Mouse (Mus musculus) heart, embryonic 12.5 days (tissue): Measurements from ENCODE around the gene Fgfr1op. TPM values are rescaled to one million over a fixed set of nuclear protein-coding genes. Genes with fewer than 3 reads are reported as not detected.
"Not testable (repeated sequence)": the region's sequence is repeated elsewhere in the genome, so short reads cannot be mapped to it uniquely, and the experiment has no call there.

ENCODE experiments used
- ATAC-seq: fragments of 200-750 bp; cut with Nextera tagmentation; 2 replicates; pipeline ENCODE4 v1.8.0; 2017; ENCODE audit warnings: moderate TSS enrichment, moderate library complexity; ENCODE audit not compliant: insufficient number of reproducible peaks, low FRiP score
- H3K27ac ChIP-seq: fragments of 300-500 bp; sonication (generic); 2 replicates; pipeline ENCODE4 v1.5.1; 2016; ENCODE audit warnings: mild to moderate bottlenecking, moderate library complexity; ENCODE audit not compliant: poor library complexity, severe bottlenecking
- H3K27me3 ChIP-seq: fragments of 300-500 bp; sonication (generic); replicated peaks from 2 replicates; pipeline ENCODE4 v1.6.1; 2016; ENCODE audit warnings: mild to moderate bottlenecking, moderate library complexity
- H3K36me3 ChIP-seq: fragments of 300-500 bp; sonication (generic); 2 replicates; pipeline ENCODE4 v1.6.1; 2016; ENCODE audit warnings: mild to moderate bottlenecking, moderate library complexity
- H3K4me1 ChIP-seq: fragments of 300-500 bp; sonication (generic); replicated peaks from 2 replicates; pipeline ENCODE4 v1.6.1; 2016; ENCODE audit warnings: mild to moderate bottlenecking
- H3K4me2 ChIP-seq: fragments of 300-500 bp; sonication (generic); 2 replicates; pipeline ENCODE4 v1.6.1; 2016; ENCODE audit warnings: mild to moderate bottlenecking, moderate library complexity
- H3K4me3 ChIP-seq: fragments of 300-500 bp; sonication (generic); 2 replicates; pipeline ENCODE4 v1.5.1; 2016; ENCODE audit warnings: mild to moderate bottlenecking
- H3K9ac ChIP-seq: fragments of 300-500 bp; sonication (generic); 2 replicates; pipeline ENCODE4 v1.6.1; 2016; ENCODE audit warnings: mild to moderate bottlenecking, moderate library complexity
- H3K9me3 ChIP-seq: fragments of 300-500 bp; sonication (generic); replicated peaks from 2 replicates; pipeline ENCODE4 v1.6.1; 2016; ENCODE audit warnings: mild to moderate bottlenecking, moderate library complexity
- WGBS: fragments of 180-500 bp; shearing (Covaris S2); methylation state at CpG from one replicate; pipeline ENCODE4 v1.1.7; 2016; 5-methylcytosine and 5-hydroxymethylcytosine counted together
- polyA plus RNA-seq: library from polyadenylated mRNA; unstranded; fragments of >200 nt; fragmentation: Nextera tagmentation; extraction: Ambion mirVana; gene quantifications from 2 replicates; pipeline ENCODE4 v1.2.1, GENCODE M21; 2016

The Fgfr1op gene
- polyA plus RNA-seq, 1 experiment from 2014 or later = 23.1 TPM

DNA sequence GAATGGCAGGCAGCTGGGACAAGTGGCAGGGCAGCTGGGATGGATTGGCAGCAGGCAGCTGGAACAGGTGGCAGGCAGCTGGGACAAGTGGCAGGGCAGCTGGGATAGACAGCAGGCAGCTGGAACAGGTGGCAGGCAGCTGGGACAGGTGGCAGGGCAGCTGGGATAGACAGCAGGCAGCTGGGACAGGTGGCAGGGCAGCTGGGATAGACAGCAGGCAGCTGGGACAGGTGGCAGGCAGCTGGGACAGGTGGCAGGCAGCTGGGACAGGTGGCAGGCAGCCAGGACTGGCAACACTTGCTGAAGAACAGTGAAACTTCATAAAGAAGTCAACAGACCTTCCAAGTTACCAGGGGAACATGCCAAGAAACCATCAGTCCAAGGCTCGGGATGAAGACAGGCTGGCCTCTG, 39.9 kb downstream of the Fgfr1op start:
- not testable (repeated sequence) for H3K9me3 ChIP-seq, H3K36me3 ChIP-seq, H3K27me3 ChIP-seq, H3K4me3 ChIP-seq, H3K4me1 ChIP-seq, H3K4me2 ChIP-seq, H3K9ac ChIP-seq, H3K27ac ChIP-seq, ATAC-seq
- 76% methylated on average over 1 of the region's 1 CpGs for WGBS

- Histone ChIP-seq H3K9me3 (no peaks in the 10 kb centered on the region), H3K27me3 (0 out of 2 replicates have a peak, but pooled peaks cover 11% of the 10 kb centered on the region), H3K4me3 (no peak overlapping the region), H3K4me1 (no peaks in the 10 kb centered on the region), H3K9ac (no peak overlapping the region), H3K27ac (no peak overlapping the region), H3K4me2 (no peak overlapping the region), H3K36me3 (no peaks in the 10 kb centered on the region)
- WGBS = 70% methylated on average over 5 of the region's 5 CpGs
- no peak for ATAC-seq
These were observed 41.4 kb downstream of the Fgfr1op start for GRCm38 (mm10) chr17:8206691-8207090.

- Histone ChIP-seq H3K4me1 (no peaks in the 10 kb centered on the region), H3K9ac (no peak overlapping the region), H3K27me3 (0 out of 2 replicates have a peak, but pooled peaks cover 14% of the 10 kb centered on the region), H3K36me3 (no peaks in the 10 kb centered on the region), H3K27ac (no peak overlapping the region), H3K4me2 (no peak overlapping the region), H3K4me3 (no peak overlapping the region), H3K9me3 (no peaks in the 10 kb centered on the region)
- 80% methylated on average over 2 of the region's 2 CpGs for WGBS
- ATAC-seq = no peak
These were observed 44.4 kb downstream of the Fgfr1op start for GRCm38 (mm10) chr17:8209696-8210095.

GRCm38 (mm10) chr17:8210170-8210569, 44.9 kb downstream of the Fgfr1op start:
- Histone ChIP-seq H3K4me3 (no peak overlapping the region), H3K27ac (no peak overlapping the region), H3K4me2 (no peak overlapping the region), H3K9me3 (no peaks in the 10 kb centered on the region), H3K4me1 (no peaks in the 10 kb centered on the region), H3K27me3 (0 out of 2 replicates have a peak, but pooled peaks cover 14% of the 10 kb centered on the region), H3K36me3 (no peaks in the 10 kb centered on the region), H3K9ac (no peak overlapping the region)
- 64% methylated on average over 3 of the region's 3 CpGs for WGBS
- no peak for ATAC-seq

GRCm38 (mm10) chr17:8210675-8211074, 45.4 kb downstream of the Fgfr1op start:
- no peaks in the 10 kb centered on the region for H3K9me3 ChIP-seq
- no peak overlapping the region for H3K4me3 ChIP-seq
- no peaks in the 10 kb centered on the region for H3K4me1 ChIP-seq
- no peak for ATAC-seq
- no peak overlapping the region for H3K4me2 ChIP-seq
- H3K36me3 ChIP-seq = no peaks in the 10 kb centered on the region
- 0 out of 2 replicates have a peak, but pooled peaks cover 14% of the 10 kb centered on the region for H3K27me3 ChIP-seq
- H3K9ac ChIP-seq = no peak overlapping the region
- no peak overlapping the region for H3K27ac ChIP-seq
- WGBS = 70% methylated on average over 10 of the region's 10 CpGs

- Histone ChIP-seq H3K9me3 (no peaks in the 10 kb centered on the region), H3K4me1 (no peaks in the 10 kb centered on the region), H3K4me3 (no peak overlapping the region), H3K4me2 (no peak overlapping the region), H3K27ac (no peak overlapping the region), H3K9ac (no peak overlapping the region), H3K27me3 (0 out of 2 replicates have a peak, but pooled peaks cover 10% of the 10 kb centered on the region), H3K36me3 (no peaks in the 10 kb centered on the region)
- 80% methylated on average over 6 of the region's 6 CpGs for WGBS
- ATAC-seq = no peak
These were observed 46.1 kb downstream of the Fgfr1op start for GRCm38 (mm10) chr17:8211399-8211798.

DNA sequence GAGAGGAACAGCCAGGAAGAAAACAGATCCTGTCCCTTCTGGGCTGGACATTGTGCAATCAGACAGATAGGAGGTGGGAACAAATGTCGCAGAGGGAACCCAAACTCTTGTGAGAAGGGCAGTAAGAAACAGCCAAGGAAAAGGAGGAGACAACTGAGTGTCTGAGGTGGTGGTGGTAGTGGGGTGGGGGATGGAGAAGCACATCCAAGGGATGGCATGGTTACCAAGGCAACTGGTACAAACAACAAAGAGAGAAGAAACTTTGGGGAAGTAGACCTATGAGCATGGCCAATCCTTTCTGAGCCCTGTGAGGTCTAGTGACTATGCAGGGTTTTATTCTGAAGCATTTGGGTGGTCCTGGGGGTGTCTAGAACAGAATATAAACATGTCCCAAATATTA, 49.1 kb downstream of the Fgfr1op start:
- Histone ChIP-seq H3K9me3 (no peaks in the 10 kb centered on the region), H3K9ac (no peak overlapping the region), H3K4me1 (no peaks in the 10 kb centered on the region), H3K4me2 (no peak overlapping the region), H3K27ac (no peak overlapping the region), H3K27me3 (0 out of 2 replicates have a peak, but pooled peaks cover 10% of the 10 kb centered on the region), H3K4me3 (no peak overlapping the region), H3K36me3 (no peaks in the 10 kb centered on the region)
- 72% methylated on average over 1 of the region's 1 CpGs for WGBS
- ATAC-seq = no peak

DNA sequence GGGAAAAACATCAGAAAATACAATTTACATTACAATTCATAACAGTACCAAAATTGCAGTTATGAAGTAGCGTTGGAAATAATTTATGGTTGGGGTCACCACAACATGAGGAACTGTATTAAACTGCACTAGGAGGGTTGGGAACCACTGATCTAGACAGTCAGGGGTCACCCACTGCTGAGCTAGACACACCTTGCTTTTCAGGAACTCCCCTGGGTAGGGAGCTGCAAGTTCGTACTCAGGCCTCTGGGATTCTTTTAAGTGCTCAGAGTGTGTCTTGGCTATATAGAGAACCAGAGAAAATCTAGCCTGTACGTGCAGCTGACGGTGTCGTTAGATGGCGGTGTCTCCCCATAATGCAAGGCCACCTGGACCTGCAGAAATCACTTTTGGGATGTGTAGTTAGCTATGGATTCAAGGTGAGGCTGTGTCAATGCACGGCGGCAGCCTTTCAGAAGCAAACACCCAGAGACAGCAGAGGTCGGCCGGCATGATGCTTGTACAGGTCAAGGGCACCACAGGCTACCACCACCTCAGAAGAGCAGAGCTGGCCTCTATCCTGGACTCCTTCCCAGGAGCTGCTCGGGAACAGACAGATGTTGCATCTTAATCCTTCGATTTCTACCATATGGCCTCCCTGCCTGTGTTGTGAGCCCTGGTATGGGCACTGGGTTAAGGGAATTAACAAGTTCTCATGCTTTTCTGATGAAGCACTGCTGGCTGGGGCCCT, 49.9 kb downstream of the Fgfr1op start:
- Histone ChIP-seq H3K9ac (no peak overlapping the region), H3K4me1 (no peaks in the 10 kb centered on the region), H3K4me2 (no peak overlapping the region), H3K27ac (no peak overlapping the region), H3K4me3 (no peak overlapping the region), H3K36me3 (no peaks in the 10 kb centered on the region), H3K27me3 (0 out of 2 replicates have a peak, but pooled peaks cover 10% of the 10 kb centered on the region), H3K9me3 (no peaks in the 10 kb centered on the region)
- 89% methylated on average over 12 of the region's 12 CpGs for WGBS
- ATAC-seq = no peak

GRCm38 (mm10) chr17:8223225-8223624, 57.9 kb downstream of the Fgfr1op start:
- no peak overlapping the region for H3K9ac ChIP-seq
- no peaks in the 10 kb centered on the region for H3K27me3 ChIP-seq
- no peaks in the 10 kb centered on the region for H3K36me3 ChIP-seq
- ATAC-seq = no peak
- 86% methylated on average over 10 of the region's 10 CpGs for WGBS
- H3K27ac ChIP-seq = no peak overlapping the region
- H3K4me2 ChIP-seq = no peak overlapping the region
- H3K4me3 ChIP-seq = no peak overlapping the region
- no peaks in the 10 kb centered on the region for H3K9me3 ChIP-seq
- no peaks in the 10 kb centered on the region for H3K4me1 ChIP-seq

DNA sequence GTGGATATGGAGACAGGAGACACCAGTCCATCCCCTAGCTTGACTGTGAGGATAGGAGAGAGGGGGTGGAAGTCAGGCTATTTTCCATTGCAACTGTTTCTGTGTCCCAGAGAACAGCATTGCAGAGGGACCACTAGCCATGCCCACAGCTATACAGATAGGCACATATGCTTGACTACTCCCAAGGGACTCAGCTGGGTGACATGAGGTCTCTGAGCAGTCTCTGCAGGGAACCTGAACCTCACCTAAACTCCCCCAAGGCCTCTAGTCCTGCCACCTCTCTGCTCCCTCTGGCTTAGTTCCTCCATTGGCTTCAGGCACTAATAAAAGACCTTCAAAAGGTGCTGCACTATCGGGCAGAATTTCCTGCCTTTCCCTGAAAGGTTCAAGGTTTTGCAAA, 58.8 kb downstream of the Fgfr1op start:
- WGBS = 69% methylated on average over 1 of the region's 1 CpGs
- ATAC-seq = no peak
- no peak overlapping the region for H3K27ac ChIP-seq

GRCm38 (mm10) chr17:8225166-8225565, 59.9 kb downstream of the Fgfr1op start:
- Histone ChIP-seq H3K9ac (no peak overlapping the region), H3K4me1 (no peaks in the 10 kb centered on the region), H3K36me3 (no peaks in the 10 kb centered on the region), H3K27ac (no peak overlapping the region), H3K4me3 (no peak overlapping the region), H3K4me2 (no peak overlapping the region), H3K27me3 (no peaks in the 10 kb centered on the region), H3K9me3 (no peaks in the 10 kb centered on the region)
- ATAC-seq = no peak
- WGBS = 89% methylated on average over 2 of the region's 2 CpGs

More for the DNA sequence above, 58.8 kb downstream of the Fgfr1op start:
- Histone ChIP-seq H3K27me3 (no peaks in the 10 kb centered on the region), H3K4me3 (no peak overlapping the region), H3K9me3 (no peaks in the 10 kb centered on the region), H3K36me3 (no peaks in the 10 kb centered on the region), H3K9ac (no peak overlapping the region), H3K4me1 (no peaks in the 10 kb centered on the region), H3K4me2 (no peak overlapping the region)

DNA sequence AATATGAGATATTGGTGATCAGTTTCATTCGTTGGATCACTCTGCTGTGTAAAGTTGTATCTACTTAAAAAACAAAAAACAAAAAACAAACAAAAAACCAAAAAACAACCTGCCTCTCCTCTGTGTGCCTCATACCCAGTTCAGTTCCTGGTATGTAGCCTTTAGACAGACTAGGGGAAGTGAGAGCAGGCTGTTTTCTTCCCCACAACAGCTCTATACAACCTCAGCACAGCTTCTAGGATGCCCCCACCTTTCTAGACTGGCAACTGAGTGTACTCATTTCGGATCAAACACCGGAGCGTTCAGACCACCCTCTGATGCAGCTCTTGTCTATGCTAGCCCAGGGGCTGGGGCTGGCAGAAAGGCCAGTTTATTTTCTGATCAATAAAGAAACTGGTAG, 60.4 kb downstream of the Fgfr1op start:
- Histone ChIP-seq H3K27ac (no peak overlapping the region), H3K4me1 (no peaks in the 10 kb centered on the region), H3K4me3 (no peak overlapping the region), H3K9me3 (no peaks in the 10 kb centered on the region), H3K27me3 (no peaks in the 10 kb centered on the region), H3K36me3 (no peaks in the 10 kb centered on the region), H3K9ac (no peak overlapping the region), H3K4me2 (no peak overlapping the region)
- no peak for ATAC-seq
- WGBS = 71% methylated on average over 4 of the region's 4 CpGs
